Mouse (Mus musculus) lung, embryonic 16.5 days (tissue): ENCODE data around the gene Lhfpl3. TPM values are rescaled to one million over a fixed set of nuclear protein-coding genes. Genes with fewer than 3 reads are reported as not detected.

Experiments used
- ATAC-seq: fragments of 200-750 bp; cut with Nextera tagmentation; 2 replicates; pipeline ENCODE4 v1.8.0; 2017; ENCODE audit warnings: low read depth, mild to moderate bottlenecking, moderate library complexity
- H3K27ac ChIP-seq: fragments of 300-500 bp; sonication (generic); 2 replicates; pipeline ENCODE4 v1.5.1; 2014; ENCODE audit warnings: mild to moderate bottlenecking, control low read depth, low read length
- H3K27me3 ChIP-seq: fragments of 300-500 bp; sonication (generic); 2 replicates; pipeline ENCODE4 v1.6.1; 2014; ENCODE audit warnings: low read depth, low read length, mixed read lengths; ENCODE audit not compliant: control insufficient read depth, insufficient read depth
- H3K36me3 ChIP-seq: fragments of 300-500 bp; sonication (generic); 2 replicates; pipeline ENCODE4 v1.6.1; 2014; ENCODE audit warnings: low read length; ENCODE audit not compliant: control insufficient read depth, insufficient read depth
- H3K4me1 ChIP-seq: fragments of 300-500 bp; sonication (generic); replicated peaks from 2 replicates; pipeline ENCODE4 v1.6.1; 2014; ENCODE audit warnings: low read length, mixed read lengths; ENCODE audit not compliant: control insufficient read depth, insufficient read depth
- H3K4me2 ChIP-seq: fragments of 300-500 bp; sonication (generic); 2 replicates; pipeline ENCODE4 v1.6.1; 2014; ENCODE audit warnings: low read depth, low read length, control low read depth
- H3K4me3 ChIP-seq: fragments of 300-500 bp; sonication (generic); 2 replicates; pipeline ENCODE4 v1.5.1; 2014; ENCODE audit warnings: mild to moderate bottlenecking, low read length, control low read depth
- H3K9ac ChIP-seq: fragments of 300-500 bp; sonication (generic); 2 replicates; pipeline ENCODE4 v1.6.1; 2014; ENCODE audit warnings: low read length, control low read depth
- H3K9me3 ChIP-seq: fragments of 300-500 bp; sonication (generic); 2 replicates; pipeline ENCODE4 v1.6.1; 2016; ENCODE audit warnings: low read length; ENCODE audit not compliant: control insufficient read depth
- WGBS: fragments of 180-500 bp; shearing (Covaris S2); extraction: QIAGEN DNeasy Blood & Tissue Kit; methylation state at CpG from one replicate; pipeline ENCODE4 v1.1.7; 2014; 5-methylcytosine and 5-hydroxymethylcytosine counted together
- polyA plus RNA-seq: library from polyadenylated mRNA; unstranded; fragments of >200 nt; fragmentation: Nextera tagmentation; extraction: Ambion mirVana; gene quantifications from 2 replicates; pipeline ENCODE4 v1.2.1, GENCODE M21; 2015

Lhfpl3 gene
- polyA plus RNA-seq, 1 experiment from 2014 or later, result not detected

GRCm38 (mm10) chr5:23003123-23003797 lies 257.4 kb downstream of the Lhfpl3 start:
- no peaks in the 10 kb centered on the region for H3K27me3 ChIP-seq
- H3K36me3 ChIP-seq, result no peaks in the 10 kb centered on the region
- H3K27ac ChIP-seq, result no peak overlapping the region
- no peak overlapping the region for H3K4me3 ChIP-seq
- no peak for ATAC-seq
- H3K9me3 ChIP-seq, result no peaks in the 10 kb centered on the region
- WGBS, result 80% methylated on average over 2 of the region's 2 CpGs
- H3K4me1 ChIP-seq, result no peaks in the 10 kb centered on the region
- H3K9ac ChIP-seq, result no peak overlapping the region
- no peak overlapping the region for H3K4me2 ChIP-seq

GRCm38 (mm10) chr5:23006207-23006606 lies 260.3 kb downstream of the Lhfpl3 start:
- Histone ChIP-seq H3K27ac (no peak overlapping the region), H3K9ac (no peak overlapping the region), H3K36me3 (no peaks in the 10 kb centered on the region), H3K9me3 (no peaks in the 10 kb centered on the region), H3K4me2 (no peak overlapping the region), H3K4me1 (no peaks in the 10 kb centered on the region), H3K4me3 (no peak overlapping the region), H3K27me3 (no peaks in the 10 kb centered on the region)
- 48% methylated on average over 1 of the region's 1 CpGs for WGBS
- no peak for ATAC-seq

- H3K36me3 ChIP-seq, result no peaks in the 10 kb centered on the region
- no peak for ATAC-seq
- no peaks in the 10 kb centered on the region for H3K4me1 ChIP-seq
- WGBS, result 58% methylated on average over 1 of the region's 1 CpGs
- H3K4me2 ChIP-seq, result no peak overlapping the region
- H3K9me3 ChIP-seq, result no peaks in the 10 kb centered on the region
- H3K9ac ChIP-seq, result no peak overlapping the region
- no peak overlapping the region for H3K27ac ChIP-seq
- no peak overlapping the region for H3K4me3 ChIP-seq
- H3K27me3 ChIP-seq, result no peaks in the 10 kb centered on the region
These were observed 264.6 kb downstream of the Lhfpl3 start for GRCm38 (mm10) chr5:23010460-23010859.

- Histone ChIP-seq H3K9ac (no peak overlapping the region), H3K4me2 (no peak overlapping the region), H3K4me1 (no peaks in the 10 kb centered on the region), H3K9me3 (no peaks in the 10 kb centered on the region), H3K4me3 (no peak overlapping the region), H3K27ac (no peak overlapping the region), H3K27me3 (no peaks in the 10 kb centered on the region), H3K36me3 (no peaks in the 10 kb centered on the region)
- no peak for ATAC-seq
These were observed 268.1 kb downstream of the Lhfpl3 start for GRCm38 (mm10) chr5:23013997-23014396.

- 48% methylated on average over 8 of the region's 8 CpGs for WGBS
These were observed 269.9 kb downstream of the Lhfpl3 start for GRCm38 (mm10) chr5:23015587-23016335.

GRCm38 (mm10) chr5:23034944-23035726 lies 289.3 kb downstream of the Lhfpl3 start:
- WGBS, result 67% methylated on average over 6 of the region's 6 CpGs
- no peak for ATAC-seq
- Histone ChIP-seq H3K36me3 (no peaks in the 10 kb centered on the region), H3K9ac (no peak overlapping the region), H3K9me3 (no peaks in the 10 kb centered on the region), H3K27ac (no peak overlapping the region), H3K4me2 (no peak overlapping the region), H3K27me3 (no peaks in the 10 kb centered on the region), H3K4me1 (no peaks in the 10 kb centered on the region), H3K4me3 (no peak overlapping the region)

More at GRCm38 (mm10) chr5:23015587-23016335, 269.9 kb downstream of the Lhfpl3 start:
- H3K36me3 ChIP-seq, result no peaks in the 10 kb centered on the region
- H3K9ac ChIP-seq, result no peak overlapping the region
- no peak for ATAC-seq
- H3K27ac ChIP-seq, result no peak overlapping the region
- H3K4me2 ChIP-seq, result no peak overlapping the region
- H3K4me3 ChIP-seq, result no peak overlapping the region
- no peaks in the 10 kb centered on the region for H3K27me3 ChIP-seq
- no peaks in the 10 kb centered on the region for H3K9me3 ChIP-seq
- H3K4me1 ChIP-seq, result no peaks in the 10 kb centered on the region

- Histone ChIP-seq H3K9me3 (no peaks in the 10 kb centered on the region), H3K4me3 (no peak overlapping the region), H3K27me3 (no peaks in the 10 kb centered on the region), H3K4me1 (no peaks in the 10 kb centered on the region), H3K36me3 (no peaks in the 10 kb centered on the region), H3K4me2 (no peak overlapping the region), H3K27ac (no peak overlapping the region), H3K9ac (no peak overlapping the region)
- 77% methylated on average over 5 of the region's 5 CpGs for WGBS
- no peak for ATAC-seq
These were observed 289.8 kb downstream of the Lhfpl3 start for GRCm38 (mm10) chr5:23035727-23036029.

GRCm38 (mm10) chr5:23040429-23040828 lies 294.6 kb downstream of the Lhfpl3 start:
- H3K4me2 ChIP-seq, result no peak overlapping the region
- no peak overlapping the region for H3K27ac ChIP-seq
- H3K9ac ChIP-seq, result no peak overlapping the region
- no peaks in the 10 kb centered on the region for H3K27me3 ChIP-seq
- no peak overlapping the region for H3K4me3 ChIP-seq
- ATAC-seq, result no peak
- 54% methylated on average over 4 of the region's 4 CpGs for WGBS
- no peaks in the 10 kb centered on the region for H3K4me1 ChIP-seq
- H3K36me3 ChIP-seq, result no peaks in the 10 kb centered on the region
- H3K9me3 ChIP-seq, result no peaks in the 10 kb centered on the region

- Histone ChIP-seq H3K36me3 (no peaks in the 10 kb centered on the region), H3K4me2 (no peak overlapping the region), H3K4me1 (no peaks in the 10 kb centered on the region), H3K9ac (no peak overlapping the region), H3K4me3 (no peak overlapping the region), H3K9me3 (no peaks in the 10 kb centered on the region), H3K27me3 (no peaks in the 10 kb centered on the region), H3K27ac (no peak overlapping the region)
- WGBS, result 83% methylated on average over 5 of the region's 5 CpGs
- no peak for ATAC-seq
These were observed 297.0 kb downstream of the Lhfpl3 start for GRCm38 (mm10) chr5:23042862-23043261.
